Mouse (Mus musculus): ENCODE results near the gene Parp3. TPM values are rescaled to one million over a fixed set of nuclear protein-coding genes. Genes with fewer than 3 reads are reported as not detected.

The Parp3 gene
- total RNA-seq (2014; rRNA removed; ENCODE audit: low replicate concordance): 7.2 and 16.7 TPM in 2 replicates
- polyA plus RNA-seq (2015; fragmentation: Nextera tagmentation; extraction: Ambion mirVana): 2.8 and 2.9 TPM in 2 replicates

GRCm38 (mm10) chr9:106476924-106477484, at the start of gene Parp3:
Gene Parp3 (minus strand): TSS chr9:106476949.
- Histone ChIP-seq H3K27ac (ENCODE audit: low read depth) (peak within 1 kb of the TSS; percentile 74), H3K36me3 (replicated peaks; ENCODE audit: control insufficient read depth, insufficient read depth, low read length) (peaks cover 14% of the 10 kb centered on the region), H3K4me3 (ENCODE audit: low read depth, low read length) (peak within 1 kb of the TSS; percentile 53), H3K9ac (replicated peaks; ENCODE audit: low read depth, low read length) (peak within 1 kb of the TSS; percentile 46), H3K4me2 (ENCODE audit: low read depth, low read length) (peak within 1 kb of the TSS; percentile 80), H3K4me1 (ENCODE audit: control insufficient read depth, insufficient read depth) (peaks cover 32% of the 10 kb centered on the region), H3K27me3 (ENCODE audit: control insufficient read depth, insufficient read depth, low read length) (no peaks in the 10 kb centered on the region), H3K9me3 (replicated peaks; ENCODE audit: control insufficient read depth, low read length) (no peaks in the 10 kb centered on the region)
- TF ChIP-seq CTCF (IDR thresholded peaks at IDR 0.05; ENCODE audit: low read depth) (peak; percentile 98), EP300 (IDR thresholded peaks at IDR 0.05; ENCODE audit: low read depth) (peak; percentile 79; the same call in 1 of the 2 replicates)
- DNase-seq (ENCODE audit: low spot score) (peak; percentile 100), ATAC-seq (ENCODE audit: insufficient read depth, low read depth) (peak; percentile 97)
- under 1% methylated on average over 41 of the region's 41 CpGs for WGBS

- Histone ChIP-seq H3K9me3 (replicated peaks; ENCODE audit: control insufficient read depth, low read length) (no peaks in the 10 kb centered on the region), H3K4me1 (ENCODE audit: control insufficient read depth, insufficient read depth) (no peaks in the 10 kb centered on the region), H3K36me3 (replicated peaks; ENCODE audit: control insufficient read depth, insufficient read depth, low read length) (no peaks in the 10 kb centered on the region), H3K4me2 (ENCODE audit: low read depth, low read length) (no peak overlapping the region), H3K27me3 (ENCODE audit: control insufficient read depth, insufficient read depth, low read length) (no peaks in the 10 kb centered on the region), H3K9ac (replicated peaks; ENCODE audit: low read depth, low read length) (no peak overlapping the region), H3K27ac (ENCODE audit: low read depth) (no peak overlapping the region), H3K4me3 (ENCODE audit: low read depth, low read length) (no peak overlapping the region)
- WGBS: 65% methylated on average over 8 of the region's 8 CpGs
- no peak for ATAC-seq (ENCODE audit: insufficient read depth, low read depth)
- DNase-seq (ENCODE audit: low spot score): no peak
- TF ChIP-seq CTCF (IDR thresholded peaks at IDR 0.05; ENCODE audit: low read depth) (no peak), EP300 (IDR thresholded peaks at IDR 0.05; ENCODE audit: low read depth) (no peak)
Observed at GRCm38 (mm10) chr9:106519909-106520308, 43.2 kb upstream of the Parp3 start.

- no peaks in the 10 kb centered on the region for H3K36me3 ChIP-seq (replicated peaks; ENCODE audit: control insufficient read depth, insufficient read depth, low read length)
- H3K9me3 ChIP-seq (replicated peaks; ENCODE audit: control insufficient read depth, low read length): no peaks in the 10 kb centered on the region
- no peak overlapping the region for H3K4me3 ChIP-seq (ENCODE audit: low read depth, low read length)
- H3K4me1 ChIP-seq (ENCODE audit: control insufficient read depth, insufficient read depth): no peaks in the 10 kb centered on the region
- no peak for DNase-seq (ENCODE audit: low spot score)
- WGBS: 63% methylated on average over 2 of the region's 2 CpGs
- H3K9ac ChIP-seq (replicated peaks; ENCODE audit: low read depth, low read length): no peak overlapping the region
- no peak overlapping the region for H3K4me2 ChIP-seq (ENCODE audit: low read depth, low read length)
- H3K27ac ChIP-seq (ENCODE audit: low read depth): no peak overlapping the region
- TF ChIP-seq EP300 (IDR thresholded peaks at IDR 0.05; ENCODE audit: low read depth) (no peak), CTCF (IDR thresholded peaks at IDR 0.05; ENCODE audit: low read depth) (no peak)
- H3K27me3 ChIP-seq (ENCODE audit: control insufficient read depth, insufficient read depth, low read length): no peaks in the 10 kb centered on the region
- no peak for ATAC-seq (ENCODE audit: insufficient read depth, low read depth)
Observed at GRCm38 (mm10) chr9:106519433-106519832, 42.7 kb upstream of the Parp3 start.

- no peak for ATAC-seq (ENCODE audit: insufficient read depth, low read depth)
- H3K27me3 ChIP-seq (ENCODE audit: control insufficient read depth, insufficient read depth, low read length): no peaks in the 10 kb centered on the region
Observed at GRCm38 (mm10) chr9:106514273-106514672, 37.5 kb upstream of the Parp3 start, which contains the start of gene Iqcf5. Gene Iqcf5 (plus strand): TSS chr9:106514573.

GRCm38 (mm10) chr9:106513566-106513965, 36.8 kb upstream of the Parp3 start:
- no peak overlapping the region for H3K27ac ChIP-seq (ENCODE audit: low read depth)
- DNase-seq (ENCODE audit: low spot score): no peak
- no peaks in the 10 kb centered on the region for H3K27me3 ChIP-seq (ENCODE audit: control insufficient read depth, insufficient read depth, low read length)
- WGBS: 73% methylated on average over 6 of the region's 6 CpGs
- H3K36me3 ChIP-seq (replicated peaks; ENCODE audit: control insufficient read depth, insufficient read depth, low read length): no peaks in the 10 kb centered on the region
- no peak for ATAC-seq (ENCODE audit: insufficient read depth, low read depth)
- no peaks in the 10 kb centered on the region for H3K9me3 ChIP-seq (replicated peaks; ENCODE audit: control insufficient read depth, low read length)
- no peak overlapping the region for H3K4me2 ChIP-seq (ENCODE audit: low read depth, low read length)
- H3K4me1 ChIP-seq (ENCODE audit: control insufficient read depth, insufficient read depth): peaks cover 4% of the 10 kb centered on the region; the same call in 1 of the 2 replicates
- no peak overlapping the region for H3K4me3 ChIP-seq (ENCODE audit: low read depth, low read length)
- H3K9ac ChIP-seq (replicated peaks; ENCODE audit: low read depth, low read length): no peak overlapping the region
- TF ChIP-seq EP300 (IDR thresholded peaks at IDR 0.05; ENCODE audit: low read depth) (no peak), CTCF (IDR thresholded peaks at IDR 0.05; ENCODE audit: low read depth) (no peak)

More at GRCm38 (mm10) chr9:106514273-106514672, 37.5 kb upstream of the Parp3 start, which contains the start of gene Iqcf5:
- no peak within 1 kb of the TSS for H3K4me2 ChIP-seq (ENCODE audit: low read depth, low read length)
- 90% methylated on average over 4 of the region's 4 CpGs for WGBS
- no peak within 1 kb of the TSS for H3K4me3 ChIP-seq (ENCODE audit: low read depth, low read length)
- H3K36me3 ChIP-seq (replicated peaks; ENCODE audit: control insufficient read depth, insufficient read depth, low read length): no peaks in the 10 kb centered on the region
- DNase-seq (ENCODE audit: low spot score): no peak
- no peak within 1 kb of the TSS for H3K9ac ChIP-seq (replicated peaks; ENCODE audit: low read depth, low read length)
- H3K27ac ChIP-seq (ENCODE audit: low read depth): no peak within 1 kb of the TSS
- no peaks in the 10 kb centered on the region for H3K9me3 ChIP-seq (replicated peaks; ENCODE audit: control insufficient read depth, low read length)
- no peak for TF ChIP-seq EP300 (IDR thresholded peaks at IDR 0.05; ENCODE audit: low read depth)
- no peak for TF ChIP-seq CTCF (IDR thresholded peaks at IDR 0.05; ENCODE audit: low read depth)
- H3K4me1 ChIP-seq (ENCODE audit: control insufficient read depth, insufficient read depth): peaks cover 4% of the 10 kb centered on the region; the same call in 1 of the 2 replicates
